Mouse (Mus musculus): ENCODE measurements around the gene Gpsm2.
"Not testable (repeated sequence)": the region's sequence is repeated elsewhere in the genome, so short reads cannot be mapped to it uniquely, and the experiment has no call there.

Gpsm2 gene

GRCm38 (mm10) chr3:108726413-108726812 lies 4.3 kb upstream of the Gpsm2 start:
- DNase-seq, result no peak

- peak; percentile 85 for DNase-seq
These were observed 775 bp downstream of the Gpsm2 start for GRCm38 (mm10) chr3:108721076-108721991.

- no peak for DNase-seq
These were observed 2.3 kb downstream of the Gpsm2 start for GRCm38 (mm10) chr3:108719761-108720160.

GRCm38 (mm10) chr3:108719357-108719756 lies 2.8 kb downstream of the Gpsm2 start:
- no peak for DNase-seq

- DNase-seq, result no peak
These were observed 4.1 kb downstream of the Gpsm2 start for GRCm38 (mm10) chr3:108717896-108718502.

- DNase-seq, result no peak
These were observed 7.3 kb downstream of the Gpsm2 start for GRCm38 (mm10) chr3:108714837-108715236.

- DNase-seq, result peak; percentile 21
These were observed 8.9 kb downstream of the Gpsm2 start for GRCm38 (mm10) chr3:108713065-108713675.

- no peak for DNase-seq
These were observed 10.8 kb downstream of the Gpsm2 start for GRCm38 (mm10) chr3:108711296-108711695.

GRCm38 (mm10) chr3:108702789-108703188 lies 19.3 kb downstream of the Gpsm2 start:
- DNase-seq, result no peak

GRCm38 (mm10) chr3:108701256-108701655 lies 20.9 kb downstream of the Gpsm2 start:
- no peak for DNase-seq

GRCm38 (mm10) chr3:108699786-108700185 lies 22.3 kb downstream of the Gpsm2 start:
- no peak for DNase-seq

GRCm38 (mm10) chr3:108698662-108699061 lies 23.4 kb downstream of the Gpsm2 start:
- DNase-seq, result no peak

GRCm38 (mm10) chr3:108694321-108694720 lies 27.8 kb downstream of the Gpsm2 start:
- DNase-seq, result no peak

- no peak for DNase-seq
These were observed 32.1 kb downstream of the Gpsm2 start for GRCm38 (mm10) chr3:108689979-108690378.

- DNase-seq, result no peak
These were observed 32.7 kb downstream of the Gpsm2 start for GRCm38 (mm10) chr3:108689446-108689845.

GRCm38 (mm10) chr3:108689015-108689441 lies 33.1 kb downstream of the Gpsm2 start:
- no peak for DNase-seq

GRCm38 (mm10) chr3:108685701-108686100 lies 36.4 kb downstream of the Gpsm2 start:
- no peak for DNase-seq

GRCm38 (mm10) chr3:108683597-108683996 lies 38.5 kb downstream of the Gpsm2 start:
- not testable (repeated sequence) for DNase-seq

- no peak for DNase-seq
These were observed 41.1 kb downstream of the Gpsm2 start for GRCm38 (mm10) chr3:108681004-108681403.

- no peak for DNase-seq
These were observed 45.5 kb downstream of the Gpsm2 start for GRCm38 (mm10) chr3:108676616-108677015.

GRCm38 (mm10) chr3:108660941-108661340 lies 61.2 kb downstream of the Gpsm2 start:
- no peak for DNase-seq

- no peak for DNase-seq
These were observed 63.5 kb downstream of the Gpsm2 start for GRCm38 (mm10) chr3:108658612-108659011.

GRCm38 (mm10) chr3:108655486-108655885 lies 66.6 kb downstream of the Gpsm2 start:
- DNase-seq, result no peak

- DNase-seq, result peak; percentile 30
These were observed 67.5 kb downstream of the Gpsm2 start for GRCm38 (mm10) chr3:108654566-108654965.
